Mouse (Mus musculus): ENCODE data around the gene Tbp. TPM values are rescaled to one million over a fixed set of nuclear protein-coding genes. Genes with fewer than 3 reads are reported as not detected.

Gene Tbp
- polyA plus RNA-seq, 1 experiment from 2014 or later = 46.9 TPM

- peak overlapping the region; percentile 74 for H3K4me2 ChIP-seq (ENCODE audit: low read depth, low read length)
- H3K27me3 ChIP-seq (ENCODE audit: control insufficient read depth, insufficient read depth, low read depth, low read length) = no peaks in the 10 kb centered on the region
- H3K9me3 ChIP-seq (ENCODE audit: control insufficient read depth, low read length) = no peaks in the 10 kb centered on the region
- H3K4me3 ChIP-seq (ENCODE audit: low read length) = peak overlapping the region; percentile 78
- peak overlapping the region; percentile 86; the same call in 1 of the 2 replicates for H3K9ac ChIP-seq (ENCODE audit: low read length)
- peaks cover 9% of the 10 kb centered on the region; the same call in 1 of the 2 replicates for H3K36me3 ChIP-seq (ENCODE audit: control insufficient read depth, insufficient read depth, low read length)
- peak overlapping the region; percentile 88 for H3K27ac ChIP-seq (ENCODE audit: low read length)
- WGBS = 39% methylated on average over 7 of the region's 7 CpGs
- no peak for ATAC-seq (ENCODE audit: low read depth)
- H3K4me1 ChIP-seq (replicated peaks; ENCODE audit: control insufficient read depth, insufficient read depth, low read length) = peaks cover 26% of the 10 kb centered on the region
Observed at GRCm38 (mm10) chr17:15498753-15499113, 955 bp upstream of the Tbp start.

- Histone ChIP-seq H3K27me3 (ENCODE audit: control insufficient read depth, insufficient read depth, low read depth, low read length) (no peaks in the 10 kb centered on the region), H3K4me3 (ENCODE audit: low read length) (no peak overlapping the region), H3K9ac (ENCODE audit: low read length) (no peak overlapping the region), H3K4me2 (ENCODE audit: low read depth, low read length) (no peak overlapping the region), H3K27ac (ENCODE audit: low read length) (no peak overlapping the region), H3K4me1 (replicated peaks; ENCODE audit: control insufficient read depth, insufficient read depth, low read length) (no peaks in the 10 kb centered on the region), H3K36me3 (ENCODE audit: control insufficient read depth, insufficient read depth, low read length) (peaks cover 68% of the 10 kb centered on the region), H3K9me3 (ENCODE audit: control insufficient read depth, low read length) (no peaks in the 10 kb centered on the region)
- no peak for ATAC-seq (ENCODE audit: low read depth)
- 94% methylated on average over 2 of the region's 2 CpGs for WGBS
Observed at GRCm38 (mm10) chr17:15510694-15511093, 11.0 kb downstream of the Tbp start.

GRCm38 (mm10) chr17:15517776-15518175, 18.1 kb downstream of the Tbp start:
- H3K9me3 ChIP-seq (ENCODE audit: control insufficient read depth, low read length) = no peaks in the 10 kb centered on the region
- no peak overlapping the region for H3K27ac ChIP-seq (ENCODE audit: low read length)
- H3K36me3 ChIP-seq (ENCODE audit: control insufficient read depth, insufficient read depth, low read length) = peaks cover 48% of the 10 kb centered on the region
- ATAC-seq (ENCODE audit: low read depth) = no peak
- H3K4me1 ChIP-seq (replicated peaks; ENCODE audit: control insufficient read depth, insufficient read depth, low read length) = no peaks in the 10 kb centered on the region
- 65% methylated on average over 5 of the region's 5 CpGs for WGBS
- H3K27me3 ChIP-seq (ENCODE audit: control insufficient read depth, insufficient read depth, low read depth, low read length) = no peaks in the 10 kb centered on the region
- no peak overlapping the region for H3K4me3 ChIP-seq (ENCODE audit: low read length)
- H3K4me2 ChIP-seq (ENCODE audit: low read depth, low read length) = no peak overlapping the region
- H3K9ac ChIP-seq (ENCODE audit: low read length) = no peak overlapping the region

GRCm38 (mm10) chr17:15518186-15518585, 18.5 kb downstream of the Tbp start:
- H3K27me3 ChIP-seq (ENCODE audit: control insufficient read depth, insufficient read depth, low read depth, low read length) = no peaks in the 10 kb centered on the region
- H3K4me3 ChIP-seq (ENCODE audit: low read length) = no peak overlapping the region
- no peak overlapping the region for H3K27ac ChIP-seq (ENCODE audit: low read length)
- no peaks in the 10 kb centered on the region for H3K9me3 ChIP-seq (ENCODE audit: control insufficient read depth, low read length)
- H3K36me3 ChIP-seq (ENCODE audit: control insufficient read depth, insufficient read depth, low read length) = peaks cover 50% of the 10 kb centered on the region
- no peak overlapping the region for H3K9ac ChIP-seq (ENCODE audit: low read length)
- WGBS = 94% methylated on average over 5 of the region's 5 CpGs
- ATAC-seq (ENCODE audit: low read depth) = no peak
- no peak overlapping the region for H3K4me2 ChIP-seq (ENCODE audit: low read depth, low read length)
- H3K4me1 ChIP-seq (replicated peaks; ENCODE audit: control insufficient read depth, insufficient read depth, low read length) = no peaks in the 10 kb centered on the region

GRCm38 (mm10) chr17:15518766-15519165, 19.1 kb downstream of the Tbp start:
- Histone ChIP-seq H3K4me2 (ENCODE audit: low read depth, low read length) (no peak overlapping the region), H3K27ac (ENCODE audit: low read length) (no peak overlapping the region), H3K36me3 (ENCODE audit: control insufficient read depth, insufficient read depth, low read length) (peaks cover 46% of the 10 kb centered on the region), H3K4me1 (replicated peaks; ENCODE audit: control insufficient read depth, insufficient read depth, low read length) (no peaks in the 10 kb centered on the region), H3K9ac (ENCODE audit: low read length) (no peak overlapping the region), H3K4me3 (ENCODE audit: low read length) (no peak overlapping the region), H3K27me3 (ENCODE audit: control insufficient read depth, insufficient read depth, low read depth, low read length) (no peaks in the 10 kb centered on the region), H3K9me3 (ENCODE audit: control insufficient read depth, low read length) (no peaks in the 10 kb centered on the region)
- no peak for ATAC-seq (ENCODE audit: low read depth)
- 96% methylated on average over 1 of the region's 1 CpGs for WGBS

- H3K4me1 ChIP-seq (replicated peaks; ENCODE audit: control insufficient read depth, insufficient read depth, low read length) = peaks cover 10% of the 10 kb centered on the region
- H3K4me2 ChIP-seq (ENCODE audit: low read depth, low read length) = peak overlapping the region; percentile 83
- 11% methylated on average over 10 of the region's 10 CpGs for WGBS
- H3K27me3 ChIP-seq (ENCODE audit: control insufficient read depth, insufficient read depth, low read depth, low read length) = no peaks in the 10 kb centered on the region
- ATAC-seq (ENCODE audit: low read depth) = no peak
- H3K4me3 ChIP-seq (ENCODE audit: low read length) = peak overlapping the region; percentile 86
- no peaks in the 10 kb centered on the region for H3K9me3 ChIP-seq (ENCODE audit: control insufficient read depth, low read length)
- H3K9ac ChIP-seq (ENCODE audit: low read length) = peak overlapping the region; percentile 91
- peaks cover 16% of the 10 kb centered on the region for H3K36me3 ChIP-seq (ENCODE audit: control insufficient read depth, insufficient read depth, low read length)
- no peak overlapping the region for H3K27ac ChIP-seq (ENCODE audit: low read length)
Observed at GRCm38 (mm10) chr17:15526304-15526703, 26.6 kb downstream of the Tbp start.

- H3K9me3 ChIP-seq (ENCODE audit: control insufficient read depth, low read length) = no peaks in the 10 kb centered on the region
- peak within 1 kb of the TSS; percentile 88 for H3K27ac ChIP-seq (ENCODE audit: low read length)
- H3K4me1 ChIP-seq (replicated peaks; ENCODE audit: control insufficient read depth, insufficient read depth, low read length) = peaks cover 10% of the 10 kb centered on the region
- WGBS = under 1% methylated on average over 51 of the region's 55 CpGs
- H3K4me3 ChIP-seq (ENCODE audit: low read length) = peak within 1 kb of the TSS; percentile 86
- peaks cover 9% of the 10 kb centered on the region for H3K36me3 ChIP-seq (ENCODE audit: control insufficient read depth, insufficient read depth, low read length)
- H3K9ac ChIP-seq (ENCODE audit: low read length) = peak within 1 kb of the TSS; percentile 91
- ATAC-seq (ENCODE audit: low read depth) = peak; percentile 100
- no peaks in the 10 kb centered on the region for H3K27me3 ChIP-seq (ENCODE audit: control insufficient read depth, insufficient read depth, low read depth, low read length)
- peak within 1 kb of the TSS; percentile 83 for H3K4me2 ChIP-seq (ENCODE audit: low read depth, low read length)
Observed at GRCm38 (mm10) chr17:15526986-15527810, 27.5 kb downstream of the Tbp start, which contains the start of gene Pdcd2. TSS of gene Pdcd2 (minus strand) at chr17:15527301.

- peak overlapping the region; percentile 83 for H3K4me2 ChIP-seq (ENCODE audit: low read depth, low read length)
- no peaks in the 10 kb centered on the region for H3K27me3 ChIP-seq (ENCODE audit: control insufficient read depth, insufficient read depth, low read depth, low read length)
- WGBS = 39% methylated on average over 3 of the region's 3 CpGs
- H3K4me3 ChIP-seq (ENCODE audit: low read length) = peak overlapping the region; percentile 86
- ATAC-seq (ENCODE audit: low read depth) = no peak
- H3K27ac ChIP-seq (ENCODE audit: low read length) = 0 out of 2 replicates have a peak overlapping the region, but pooled peaks have one; percentile 88
- H3K9ac ChIP-seq (ENCODE audit: low read length) = peak overlapping the region; percentile 91
- no peaks in the 10 kb centered on the region for H3K9me3 ChIP-seq (ENCODE audit: control insufficient read depth, low read length)
- peaks cover 10% of the 10 kb centered on the region for H3K4me1 ChIP-seq (replicated peaks; ENCODE audit: control insufficient read depth, insufficient read depth, low read length)
- peaks cover 8% of the 10 kb centered on the region for H3K36me3 ChIP-seq (ENCODE audit: control insufficient read depth, insufficient read depth, low read length)
Observed at GRCm38 (mm10) chr17:15527811-15528136, 28.1 kb downstream of the Tbp start.

- ATAC-seq (ENCODE audit: low read depth) = no peak
- 72% methylated on average over 2 of the region's 2 CpGs for WGBS
- H3K9me3 ChIP-seq (ENCODE audit: control insufficient read depth, low read length) = no peaks in the 10 kb centered on the region
- peaks cover 6% of the 10 kb centered on the region for H3K36me3 ChIP-seq (ENCODE audit: control insufficient read depth, insufficient read depth, low read length)
- no peak overlapping the region for H3K9ac ChIP-seq (ENCODE audit: low read length)
- no peak overlapping the region for H3K27ac ChIP-seq (ENCODE audit: low read length)
- no peak overlapping the region for H3K4me2 ChIP-seq (ENCODE audit: low read depth, low read length)
- no peak overlapping the region for H3K4me3 ChIP-seq (ENCODE audit: low read length)
- no peaks in the 10 kb centered on the region for H3K27me3 ChIP-seq (ENCODE audit: control insufficient read depth, insufficient read depth, low read depth, low read length)
- H3K4me1 ChIP-seq (replicated peaks; ENCODE audit: control insufficient read depth, insufficient read depth, low read length) = peaks cover 10% of the 10 kb centered on the region
Observed at GRCm38 (mm10) chr17:15528887-15529286, 29.2 kb downstream of the Tbp start.

Data from lung, embryonic 16.5 days (tissue).